Mouse (Mus musculus) megakaryocyte, embryonic 14.5 days (primary cell): ENCODE measurements around the gene Olfr594.

Experiments
- FLI1 ChIP-seq: IDR thresholded peaks from 2 replicates; pipeline ENCODE4 v1.6.1; 2012; ENCODE audit warnings: low read length, inconsistent platforms, mixed read lengths
- GATA1 ChIP-seq: IDR thresholded peaks from 3 replicates; pipeline ENCODE4 v1.6.1; 2012; ENCODE audit warnings: mixed read lengths, low read length, inconsistent platforms, borderline replicate concordance

- TF ChIP-seq GATA1 (no peak), FLI1 (no peak)
Observed at GRCm38 (mm10) chr7:103169697-103170096, 47.1 kb upstream of the Olfr594 start.
